16 mouse cellular contexts compared by ENCODE assay signal in genomic region chr5:75085521-75085875, GRCm38 (mm10). TPM values are rescaled to one million over a fixed set of nuclear protein-coding genes. Genes with fewer than 3 reads are reported as not detected.
DNase-seq lines count a peak whose midpoint lies in the region; ATAC-seq and TF ChIP-seq lines count a peak whose summit lies in the region.
"Had no signal": no experiment of that assay in that cellular context is flagged by ENCODE, and none has a peak within 500 bp of the region (broad histone marks: within the 10 kb centered on the region; RNA-seq: fewer than 3 reads in every experiment).

No protein-coding gene starts in this region.

- intact Hi-C loops in heart, postnatal 10 days (cut with DNase I): no loop called here

- H3K27me3 ChIP-seq in kidney, embryonic 16.5 days (ENCODE audit: insufficient read depth, low read length): peaks cover 77% of the 10 kb centered on the region
- H3K27me3 ChIP-seq in embryonic facial prominence, embryonic 10.5 days (replicated peaks; ENCODE audit: low read depth, poor library complexity, severe bottlenecking): peaks cover 98% of the 10 kb centered on the region
- H3K27me3 ChIP-seq in forebrain, postnatal 0 days (ENCODE audit: insufficient read depth, low read length): peaks cover 61% of the 10 kb centered on the region
- peaks cover 69% of the 10 kb centered on the region for H3K27me3 ChIP-seq in neural tube, embryonic 12.5 days (replicated peaks)

- H3K27ac ChIP-seq in kidney, embryonic 16.5 days (ENCODE audit: low read length): no peak overlapping the region
- no peak overlapping the region for H3K27ac ChIP-seq in embryonic facial prominence, embryonic 10.5 days (replicated peaks)
- no peak overlapping the region for H3K27ac ChIP-seq in forebrain, postnatal 0 days (ENCODE audit: low read depth, low read length)
- H3K27ac ChIP-seq in neural tube, embryonic 12.5 days: no peak overlapping the region
- H3K27ac ChIP-seq: heart, adult 2 months; limb, embryonic 15.5 days had no signal

- no peaks in the 10 kb centered on the region for H3K9me3 ChIP-seq in kidney, embryonic 16.5 days (ENCODE audit: low read length)
- no peaks in the 10 kb centered on the region for H3K9me3 ChIP-seq in embryonic facial prominence, embryonic 10.5 days
- H3K9me3 ChIP-seq in forebrain, postnatal 0 days (ENCODE audit: low read length): no peaks in the 10 kb centered on the region
- no peaks in the 10 kb centered on the region for H3K9me3 ChIP-seq in neural tube, embryonic 12.5 days
- H3K9me3 ChIP-seq: limb, embryonic 15.5 days had no signal

- H3K36me3 ChIP-seq in kidney, embryonic 16.5 days (ENCODE audit: insufficient read depth, low read length): no peaks in the 10 kb centered on the region
- no peaks in the 10 kb centered on the region for H3K36me3 ChIP-seq in embryonic facial prominence, embryonic 10.5 days (replicated peaks)
- H3K36me3 ChIP-seq in forebrain, postnatal 0 days (ENCODE audit: insufficient read depth): no peaks in the 10 kb centered on the region
- no peaks in the 10 kb centered on the region for H3K36me3 ChIP-seq in neural tube, embryonic 12.5 days
- H3K36me3 ChIP-seq: limb, embryonic 15.5 days had no signal

- H3K4me3 ChIP-seq in kidney, embryonic 16.5 days (ENCODE audit: low read length): no peak overlapping the region
- H3K4me3 ChIP-seq in embryonic facial prominence, embryonic 10.5 days: peak overlapping the region; percentile 35; the same call in 1 of the 2 replicates
- H3K4me3 ChIP-seq in forebrain, postnatal 0 days (ENCODE audit: low read depth, low read length): no peak overlapping the region
- H3K4me3 ChIP-seq in neural tube, embryonic 12.5 days: no peak overlapping the region
- H3K4me3 ChIP-seq: heart, adult 2 months; limb, embryonic 15.5 days had no signal

- DNase-seq in kidney, adult 8-10 months: no peak
- DNase-seq in embryonic facial prominence, embryonic 10.5 days (ENCODE audit: low spot score): peak; percentile 37
- no peak for DNase-seq in forebrain, postnatal 0 days
- DNase-seq in c-Kit-positive CD71-positive TER-119-positive erythroid progenitor cells, embryonic 14.5 days (ENCODE audit: low spot score): no peak
- no peak for DNase-seq in heart, postnatal 10 days
- DNase-seq: adrenal gland, postnatal 25 days; heart, adult 2 months; kidney, postnatal 4 days; lung, adult 2 months; spleen, adult 18-20 months had no signal

- 0 out of 2 replicates have a peak, but pooled peaks have one; percentile 57 for ATAC-seq in kidney, embryonic 16.5 days (ENCODE audit: low FRiP score, low TSS enrichment)
- ATAC-seq in forebrain, postnatal 0 days: peak; percentile 23; the same call in 1 of the 2 replicates
- ATAC-seq in neural tube, embryonic 12.5 days (ENCODE audit: low FRiP score, low read depth): no peak; the same call in 1 of the 2 replicates
- ATAC-seq: intestine, postnatal 0 days had no signal

- no peak for TF ChIP-seq CTCF in forebrain, postnatal 0 days (IDR thresholded peaks at IDR 0.05; ENCODE audit: low read depth)

- H3K4me1 ChIP-seq in kidney, embryonic 16.5 days (ENCODE audit: insufficient read depth, low read length): peaks cover 4% of the 10 kb centered on the region
- H3K4me1 ChIP-seq in embryonic facial prominence, embryonic 10.5 days: peaks cover 27% of the 10 kb centered on the region
- no peaks in the 10 kb centered on the region for H3K4me1 ChIP-seq in forebrain, postnatal 0 days (ENCODE audit: insufficient read depth)
- peaks cover 31% of the 10 kb centered on the region for H3K4me1 ChIP-seq in neural tube, embryonic 12.5 days

- H3K4me2 ChIP-seq in kidney, embryonic 16.5 days (replicated peaks; ENCODE audit: low read depth, low read length): no peak overlapping the region
- no peak overlapping the region for H3K4me2 ChIP-seq in forebrain, postnatal 0 days (ENCODE audit: low read depth)
- H3K4me2 ChIP-seq in neural tube, embryonic 12.5 days (replicated peaks): peak overlapping the region; percentile 46
- H3K4me2 ChIP-seq: limb, embryonic 15.5 days had no signal

- no peak overlapping the region for H3K9ac ChIP-seq in kidney, embryonic 16.5 days (replicated peaks; ENCODE audit: low read length)
- H3K9ac ChIP-seq in forebrain, postnatal 0 days: no peak overlapping the region
- no peak overlapping the region for H3K9ac ChIP-seq in neural tube, embryonic 12.5 days
- H3K9ac ChIP-seq: limb, embryonic 15.5 days had no signal

- WGBS in kidney, embryonic 16.5 days: 1% methylated on average over 17 of the region's 17 CpGs
- WGBS in embryonic facial prominence, embryonic 10.5 days: 1% methylated on average over 17 of the region's 17 CpGs
- 6% methylated on average over 17 of the region's 17 CpGs for WGBS in forebrain, postnatal 0 days
- under 1% methylated on average over 17 of the region's 17 CpGs for WGBS in neural tube, embryonic 12.5 days

RNA-seq across cellular contexts. Expression of gene Gsx2, which starts 10.1 kb away (rescaled TPM):
- not detected in 2 replicates for polyA plus RNA-seq in kidney, embryonic 16.5 days (2015; fragmentation: Nextera tagmentation; extraction: Ambion mirVana)
- 0.84 and 1.3 TPM in 2 replicates for polyA plus RNA-seq in embryonic facial prominence, embryonic 10.5 days (2016; fragmentation: Nextera tagmentation; extraction: Ambion mirVana)
- 1.5 TPM in 2 replicates for total RNA-seq in forebrain, postnatal 0 days (2014; rRNA removed)
- polyA plus RNA-seq in forebrain, postnatal 0 days (2015; fragmentation: Nextera tagmentation; extraction: Ambion mirVana): 1.5 and 1.7 TPM in 2 replicates
- polyA plus RNA-seq in neural tube, embryonic 12.5 days (2016; fragmentation: Nextera tagmentation; extraction: Ambion mirVana): 9.4 and 12.2 TPM in 2 replicates
- not detected for total RNA-seq in heart, postnatal 10 days (2021)
- total RNA-seq: adrenal gland, postnatal 25 days; heart, adult 2 months; heart, postnatal 25 days; megakaryocyte progenitor cell, adult 5-6 weeks had no signal
- polyA plus RNA-seq: heart, adult 2 months; intestine, postnatal 0 days; limb, embryonic 15.5 days; lung, adult 2 months had no signal

RNA-seq across cellular contexts. Expression of gene Chic2, which starts 40.9 kb away (rescaled TPM):
- 20.9 and 23.9 TPM in 2 replicates for polyA plus RNA-seq in kidney, embryonic 16.5 days (2015; fragmentation: Nextera tagmentation; extraction: Ambion mirVana)
- polyA plus RNA-seq in embryonic facial prominence, embryonic 10.5 days (2016; fragmentation: Nextera tagmentation; extraction: Ambion mirVana): 36.2 and 40.3 TPM in 2 replicates
- 13.3 and 39.1 TPM in 2 replicates for total RNA-seq in forebrain, postnatal 0 days (2014; rRNA removed)
- polyA plus RNA-seq in forebrain, postnatal 0 days (2015; fragmentation: Nextera tagmentation; extraction: Ambion mirVana): 35.8 and 37.7 TPM in 2 replicates
- polyA plus RNA-seq in neural tube, embryonic 12.5 days (2016; fragmentation: Nextera tagmentation; extraction: Ambion mirVana): 53.6 and 57.4 TPM in 2 replicates
- total RNA-seq in heart, postnatal 10 days (2021): 10 to 100 TPM; 27.7 to 29.3 TPM
